8 mouse cellular contexts compared by ENCODE assay signal in genomic region chr19:47337743-47338142, GRCm38 (mm10).
DNase-seq lines count a peak whose midpoint lies in the region; ATAC-seq and TF ChIP-seq lines count a peak whose summit lies in the region.

No protein-coding gene starts in this region.

- 29% methylated on average over 12 of the region's 12 CpGs for WGBS in forebrain, embryonic 11.5 days
- 31% methylated on average over 12 of the region's 12 CpGs for WGBS in heart, embryonic 16.5 days
- 34% methylated on average over 12 of the region's 12 CpGs for WGBS in liver, embryonic 14.5 days (ENCODE audit: insufficient replicate concordance)
- 31% methylated on average over 12 of the region's 12 CpGs for WGBS in neural tube, embryonic 12.5 days
- 25% methylated on average over 12 of the region's 12 CpGs for WGBS in stomach, postnatal 0 days

- DNase-seq in CH12.LX (ENCODE audit: extremely low read depth) = peak; percentile 77
- DNase-seq in c-Kit-positive CD71-negative TER-119-negative erythroid progenitor cells, embryonic 14.5 days (ENCODE audit: low read depth) = peak; percentile 76
- DNase-seq in forebrain, embryonic 11.5 days (ENCODE audit: low spot score) = peak; percentile 97
- DNase-seq in kidney, postnatal 36 days = peak; percentile 82 to 95
- DNase-seq in liver, embryonic 14.5 days (ENCODE audit: low read depth in 3 of 3, low spot score in 3 of 3) = peak in 2 of 3 experiments; percentile 43 to 44
- DNase-seq in stomach, postnatal 0 days (ENCODE audit: low spot score) = peak; percentile 91

- no peaks in the 10 kb centered on the region for H3K79me2 ChIP-seq in CH12.LX (replicated peaks; ENCODE audit: control insufficient read depth, extremely low read depth, insufficient read depth, poor library complexity, severe bottlenecking)

- ATAC-seq in forebrain, embryonic 11.5 days (replicated peaks; ENCODE audit: low FRiP score) = peak; percentile 82
- ATAC-seq in heart, embryonic 16.5 days (replicated peaks; ENCODE audit: extremely low read depth, insufficient read depth, low FRiP score) = peak; percentile 72
- ATAC-seq in liver, embryonic 14.5 days (ENCODE audit: insufficient read depth) = no peak
- ATAC-seq in neural tube, embryonic 12.5 days (ENCODE audit: low FRiP score, low read depth) = peak; percentile 70
- ATAC-seq in stomach, postnatal 0 days (ENCODE audit: low FRiP score, low TSS enrichment) = peak; percentile 73; the same call in 1 of the 2 replicates

- no peak for TF ChIP-seq POLR2A in CH12.LX (IDR thresholded peaks at IDR 0.05; ENCODE audit: low read depth, low read length)

- no peaks in the 10 kb centered on the region for H3K27me3 ChIP-seq in CH12.LX (replicated peaks)
- peaks cover 12% of the 10 kb centered on the region for H3K27me3 ChIP-seq in forebrain, embryonic 11.5 days (ENCODE audit: control insufficient read depth, insufficient read depth, low read length)
- no peaks in the 10 kb centered on the region for H3K27me3 ChIP-seq in heart, embryonic 16.5 days (ENCODE audit: control insufficient read depth, insufficient read depth, low read length)
- H3K27me3 ChIP-seq in liver, embryonic 14.5 days (ENCODE audit: control insufficient read depth, insufficient read depth, low read length) = peaks cover under 1% of the 10 kb centered on the region
- peaks cover 21% of the 10 kb centered on the region for H3K27me3 ChIP-seq in neural tube, embryonic 12.5 days (replicated peaks)
- H3K27me3 ChIP-seq in stomach, postnatal 0 days (ENCODE audit: control insufficient read depth, insufficient read depth, low read length) = no peaks in the 10 kb centered on the region

- no peak overlapping the region for H3K4me2 ChIP-seq in CH12.LX (ENCODE audit: insufficient read depth, low read depth, poor library complexity, severe bottlenecking)
- peak overlapping the region; percentile 33; the same call in 1 of the 2 replicates for H3K4me2 ChIP-seq in forebrain, embryonic 11.5 days (ENCODE audit: low read depth, low read length, severe bottlenecking)
- H3K4me2 ChIP-seq in heart, embryonic 16.5 days (ENCODE audit: low read depth, low read length) = peak overlapping the region; percentile 52
- H3K4me2 ChIP-seq in liver, embryonic 14.5 days (ENCODE audit: low read depth) = no peak overlapping the region
- peak overlapping the region; percentile 67 for H3K4me2 ChIP-seq in neural tube, embryonic 12.5 days (replicated peaks)
- H3K4me2 ChIP-seq in stomach, postnatal 0 days (replicated peaks; ENCODE audit: low read depth) = peak overlapping the region; percentile 34; the same call in 1 of the 2 replicates

- peak; percentile 67 for TF ChIP-seq RAD21 in CH12.LX (IDR thresholded peaks at IDR 0.05; ENCODE audit: low read depth, low read length)

- no peak for TF ChIP-seq EP300 in CH12.LX (IDR thresholded peaks at IDR 0.05; ENCODE audit: low read length)
- no peak for TF ChIP-seq EP300 in liver, embryonic 14.5 days (IDR thresholded peaks at IDR 0.05; ENCODE audit: low read depth)
- no peak for TF ChIP-seq EP300 in stomach, postnatal 0 days (optimal IDR thresholded peaks at IDR 0.05)

- no peak overlapping the region for H3K9ac ChIP-seq in CH12.LX (ENCODE audit: insufficient read depth, low read depth)
- no peak overlapping the region for H3K9ac ChIP-seq in forebrain, embryonic 11.5 days (ENCODE audit: low read length)
- H3K9ac ChIP-seq in heart, embryonic 16.5 days (ENCODE audit: low read length) = no peak overlapping the region
- no peak overlapping the region for H3K9ac ChIP-seq in liver, embryonic 14.5 days (replicated peaks)
- no peak overlapping the region for H3K9ac ChIP-seq in neural tube, embryonic 12.5 days
- H3K9ac ChIP-seq in stomach, postnatal 0 days (ENCODE audit: low read length) = no peak overlapping the region

- H3K27ac ChIP-seq in CH12.LX (ENCODE audit: insufficient read depth, low read depth) = no peak overlapping the region
- no peak overlapping the region for H3K27ac ChIP-seq in forebrain, embryonic 11.5 days (ENCODE audit: low read depth, low read length)
- no peak overlapping the region for H3K27ac ChIP-seq in heart, embryonic 16.5 days (ENCODE audit: low read length)
- H3K27ac ChIP-seq in liver, embryonic 14.5 days = no peak overlapping the region
- no peak overlapping the region for H3K27ac ChIP-seq in neural tube, embryonic 12.5 days
- no peak overlapping the region for H3K27ac ChIP-seq in stomach, postnatal 0 days (replicated peaks)

- peaks cover 0 to 13% of the 10 kb centered on the region in 2 experiments for H3K36me3 ChIP-seq in CH12.LX (replicated peaks in 1 of 2; ENCODE audit: control insufficient read depth in 1 of 2, insufficient read depth in 1 of 2, low read length in 1 of 2)
- no peaks in the 10 kb centered on the region for H3K36me3 ChIP-seq in forebrain, embryonic 11.5 days (ENCODE audit: control insufficient read depth, insufficient read depth, low read length)
- H3K36me3 ChIP-seq in heart, embryonic 16.5 days (ENCODE audit: control insufficient read depth, insufficient read depth) = no peaks in the 10 kb centered on the region
- no peaks in the 10 kb centered on the region for H3K36me3 ChIP-seq in liver, embryonic 14.5 days (replicated peaks; ENCODE audit: control insufficient read depth, insufficient read depth, low read depth)
- no peaks in the 10 kb centered on the region for H3K36me3 ChIP-seq in neural tube, embryonic 12.5 days
- no peaks in the 10 kb centered on the region for H3K36me3 ChIP-seq in stomach, postnatal 0 days (ENCODE audit: control insufficient read depth, insufficient read depth, low read length)

- peak; percentile 58 to 89 for TF ChIP-seq CTCF in CH12.LX (conservative IDR thresholded peaks at IDR 0.05 in 1 of 2, IDR thresholded peaks at IDR 0.05 in 1 of 2; ENCODE audit: low read depth in 2 of 2, low read length in 2 of 2)
- peak; percentile 97 for TF ChIP-seq CTCF in liver, embryonic 14.5 days (IDR thresholded peaks at IDR 0.05; ENCODE audit: low read depth)
- peak; percentile 99 for TF ChIP-seq CTCF in stomach, postnatal 0 days (IDR thresholded peaks at IDR 0.05; ENCODE audit: low read depth)

- dilution Hi-C loops in CH12.LX (cut with MboI; ENCODE audit: extremely low pct_ligation_motif_present, extremely low pct_unique_long_range_greater_than_20kb, low sequenced_read_pairs) = no loop called here

- in situ Hi-C loops in CH12.LX (cut with MboI; ENCODE audit: low pct_ligation_motif_present, low pct_unique_long_range_greater_than_20kb, low sequenced_read_pairs) = no loop called here

- no peak overlapping the region for H3K4me3 ChIP-seq in CH12.LX (replicated peaks in 1 of 3; ENCODE audit: low read depth in 2 of 3, low read length in 2 of 3, poor library complexity in 1 of 3)
- no peak overlapping the region for H3K4me3 ChIP-seq in forebrain, embryonic 11.5 days (ENCODE audit: low read depth, low read length)
- H3K4me3 ChIP-seq in heart, embryonic 16.5 days (ENCODE audit: low read length) = peak overlapping the region; percentile 13; the same call in 1 of the 2 replicates
- no peak overlapping the region for H3K4me3 ChIP-seq in liver, embryonic 14.5 days (ENCODE audit: insufficient read depth in 1 of 2, low read depth in 2 of 2, low read length in 2 of 2)
- H3K4me3 ChIP-seq in neural tube, embryonic 12.5 days = 0 out of 2 replicates have a peak overlapping the region, but pooled peaks have one; percentile 7
- H3K4me3 ChIP-seq in stomach, postnatal 0 days (ENCODE audit: low read depth, low read length) = no peak overlapping the region

- no peaks in the 10 kb centered on the region for H3K9me3 ChIP-seq in CH12.LX (replicated peaks; ENCODE audit: low read length)
- no peaks in the 10 kb centered on the region for H3K9me3 ChIP-seq in forebrain, embryonic 11.5 days (ENCODE audit: control insufficient read depth, low read length)
- no peaks in the 10 kb centered on the region for H3K9me3 ChIP-seq in heart, embryonic 16.5 days (replicated peaks; ENCODE audit: control insufficient read depth, low read length)
- H3K9me3 ChIP-seq in liver, embryonic 14.5 days (ENCODE audit: control insufficient read depth, low read length) = no peaks in the 10 kb centered on the region
- H3K9me3 ChIP-seq in neural tube, embryonic 12.5 days = no peaks in the 10 kb centered on the region
- no peaks in the 10 kb centered on the region for H3K9me3 ChIP-seq in stomach, postnatal 0 days (ENCODE audit: control insufficient read depth, low read length)

- H3K4me1 ChIP-seq in CH12.LX (ENCODE audit: control insufficient read depth in 1 of 2, insufficient read depth in 2 of 2) = peaks cover 0 to 4% of the 10 kb centered on the region in 2 experiments; a peak in 2 of 4 replicates
- peaks cover 8% of the 10 kb centered on the region for H3K4me1 ChIP-seq in forebrain, embryonic 11.5 days (replicated peaks; ENCODE audit: control insufficient read depth, insufficient read depth, low read length)
- peaks cover 23% of the 10 kb centered on the region for H3K4me1 ChIP-seq in heart, embryonic 16.5 days (ENCODE audit: control insufficient read depth, insufficient read depth, low read length)
- no peaks in the 10 kb centered on the region; a peak in 1 of 4 replicates for H3K4me1 ChIP-seq in liver, embryonic 14.5 days (replicated peaks; ENCODE audit: control insufficient read depth in 2 of 2, insufficient read depth in 2 of 2, low read length in 1 of 2)
- peaks cover 32% of the 10 kb centered on the region for H3K4me1 ChIP-seq in neural tube, embryonic 12.5 days
- H3K4me1 ChIP-seq in stomach, postnatal 0 days (replicated peaks; ENCODE audit: control insufficient read depth, insufficient read depth) = peaks cover 11% of the 10 kb centered on the region; the same call in 1 of the 2 replicates

TF ChIP-seq in CH12.LX, 34 proteins besides CTCF, POLR2A, EP300 and RAD21:
- TF ChIP-seq SMC3 (IDR thresholded peaks at IDR 0.05; ENCODE audit: low read depth, low read length) (peak; percentile 79), TCF12 (IDR thresholded peaks at IDR 0.05; ENCODE audit: low read depth, low read length) (0 out of 2 replicates have a peak, but pooled peaks have one; percentile 25), IRF4 (IDR thresholded peaks at IDR 0.05; ENCODE audit: low read depth, low read length) (0 out of 2 replicates have a peak, but pooled peaks have one; percentile 28), ZNF384 (IDR thresholded peaks at IDR 0.05; ENCODE audit: low read depth, low read length) (no peak), ZMIZ1 (IDR thresholded peaks at IDR 0.05; ENCODE audit: low read depth, low read length) (no peak), MAZ (IDR thresholded peaks at IDR 0.05; ENCODE audit: low read depth, low read length) (no peak), ETS1 (conservative IDR thresholded peaks at IDR 0.05; ENCODE audit: low read depth, low read length) (no peak)

Comparison
In these comparisons a context has a peak if more than half of its experiments do, and no peak if none do; other contexts are left out.
1. DNase-seq: peak in every context shown above with its lines; median percentile 97 in forebrain, embryonic 11.5 days; 91 in stomach, postnatal 0 days; 88 in kidney, postnatal 36 days; 77 in CH12.LX; 76 in c-Kit-positive CD71-negative TER-119-negative erythroid progenitor cells, embryonic 14.5 days; 44 in liver, embryonic 14.5 days.
2. H3K4me2 ChIP-seq: peak in forebrain, embryonic 11.5 days (single experiment), heart, embryonic 16.5 days (single experiment), neural tube, embryonic 12.5 days (single experiment) and stomach, postnatal 0 days (single experiment); none in CH12.LX (single experiment) and liver, embryonic 14.5 days (single experiment).
3. H3K4me3 ChIP-seq: peak in heart, embryonic 16.5 days (single experiment) and neural tube, embryonic 12.5 days (single experiment); none in CH12.LX (0 of 3), forebrain, embryonic 11.5 days (single experiment), liver, embryonic 14.5 days (0 of 2) and stomach, postnatal 0 days (single experiment).
4. Peak in every context shown above with its lines, with median percentiles within 50 percentile points of each other: CTCF ChIP-seq.